1 mouse cellular context compared by ENCODE assay signal in genomic region chr6:91440474-91441144, GRCm38 (mm10).
A peak's percentile ranks its signal among the peaks of the same experiment; 100 is the strongest.
TF ChIP-seq lines count a peak whose summit lies in the region.

No protein-coding gene starts in this region.

TF ChIP-seq in CH12.LX, 34 proteins besides CTCF, POLR2A, EP300 and RAD21 (continued from another document):
- TF ChIP-seq MAX (IDR thresholded peaks at IDR 0.05; ENCODE audit: low read length) (peak; percentile 45; the same call in 1 of the 2 replicates), BHLHE40 (IDR thresholded peaks at IDR 0.05; ENCODE audit: low read depth, low read length) (peak; percentile 70), GABPA (IDR thresholded peaks at IDR 0.05; ENCODE audit: insufficient replicate concordance, low read depth, low read length) (peak; percentile 66; the same call in 1 of the 2 replicates), ZNF384 (IDR thresholded peaks at IDR 0.05; ENCODE audit: low read depth, low read length) (no peak), POLR2AphosphoS2 (IDR thresholded peaks at IDR 0.05; ENCODE audit: low read depth, low read length) (peak; percentile 95; the same call in 1 of the 2 replicates), MAZ (IDR thresholded peaks at IDR 0.05; ENCODE audit: low read depth, low read length) (no peak), TCF12 (IDR thresholded peaks at IDR 0.05; ENCODE audit: low read depth, low read length) (peak; percentile 95), ZMIZ1 (IDR thresholded peaks at IDR 0.05; ENCODE audit: low read depth, low read length) (peak; percentile 87; the same call in 1 of the 2 replicates), NELFE (IDR thresholded peaks at IDR 0.05; ENCODE audit: low read depth, low read length) (peak; percentile 99), UBTF (IDR thresholded peaks at IDR 0.05; ENCODE audit: low read depth, low read length) (no peak), ZKSCAN1 (IDR thresholded peaks at IDR 0.05; ENCODE audit: borderline replicate concordance, low read depth, low read length) (peak; percentile 63; the same call in 1 of the 2 replicates), MXI1 (IDR thresholded peaks at IDR 0.05; ENCODE audit: low read depth, low read length) (peak; percentile 84; the same call in 1 of the 2 replicates), TBP (conservative IDR thresholded peaks at IDR 0.05; ENCODE audit: low read depth, low read length) (peak; percentile 93), USF2 (conservative IDR thresholded peaks at IDR 0.05; ENCODE audit: low read depth, low read length) (no peak; the same call in 1 of the 2 replicates), MEF2A (IDR thresholded peaks at IDR 0.05; ENCODE audit: borderline replicate concordance, low read depth, low read length) (peak; percentile 54; the same call in 1 of the 2 replicates), RCOR1 (conservative IDR thresholded peaks at IDR 0.05; ENCODE audit: low read depth, low read length) (no peak), JUND (conservative IDR thresholded peaks at IDR 0.05; ENCODE audit: low read depth, low read length) (peak; percentile 76), MAFK (IDR thresholded peaks at IDR 0.05; ENCODE audit: insufficient replicate concordance, low read length) (no peak), SIN3A (IDR thresholded peaks at IDR 0.05; ENCODE audit: low read length) (peak; percentile 92), ETS1 (conservative IDR thresholded peaks at IDR 0.05; ENCODE audit: low read depth, low read length) (no peak), USF1 (IDR thresholded peaks at IDR 0.05; ENCODE audit: low read depth, low read length) (no peak), ZC3H11A (IDR thresholded peaks at IDR 0.05; ENCODE audit: low read depth, low read length) (no peak)
